Mouse (Mus musculus) activated CD4-positive, CD25-positive, alpha-beta regulatory T cell (primary cell): ENCODE measurements around the gene Rab10. TPM values are rescaled to one million over a fixed set of nuclear protein-coding genes. Genes with fewer than 3 reads are reported as not detected.

Source experiments
- polyA plus RNA-seq, 2 experiments: library from polyadenylated mRNA; unstranded; fragments of 100-300 nt; shearing (Covaris generic); gene quantifications; one replicate each; pipeline ENCODE4 v1.2.1; 2017

Rab10 gene
- polyA plus RNA-seq, result 100 to 1,000 TPM; 137 to 172 TPM

DNA sequence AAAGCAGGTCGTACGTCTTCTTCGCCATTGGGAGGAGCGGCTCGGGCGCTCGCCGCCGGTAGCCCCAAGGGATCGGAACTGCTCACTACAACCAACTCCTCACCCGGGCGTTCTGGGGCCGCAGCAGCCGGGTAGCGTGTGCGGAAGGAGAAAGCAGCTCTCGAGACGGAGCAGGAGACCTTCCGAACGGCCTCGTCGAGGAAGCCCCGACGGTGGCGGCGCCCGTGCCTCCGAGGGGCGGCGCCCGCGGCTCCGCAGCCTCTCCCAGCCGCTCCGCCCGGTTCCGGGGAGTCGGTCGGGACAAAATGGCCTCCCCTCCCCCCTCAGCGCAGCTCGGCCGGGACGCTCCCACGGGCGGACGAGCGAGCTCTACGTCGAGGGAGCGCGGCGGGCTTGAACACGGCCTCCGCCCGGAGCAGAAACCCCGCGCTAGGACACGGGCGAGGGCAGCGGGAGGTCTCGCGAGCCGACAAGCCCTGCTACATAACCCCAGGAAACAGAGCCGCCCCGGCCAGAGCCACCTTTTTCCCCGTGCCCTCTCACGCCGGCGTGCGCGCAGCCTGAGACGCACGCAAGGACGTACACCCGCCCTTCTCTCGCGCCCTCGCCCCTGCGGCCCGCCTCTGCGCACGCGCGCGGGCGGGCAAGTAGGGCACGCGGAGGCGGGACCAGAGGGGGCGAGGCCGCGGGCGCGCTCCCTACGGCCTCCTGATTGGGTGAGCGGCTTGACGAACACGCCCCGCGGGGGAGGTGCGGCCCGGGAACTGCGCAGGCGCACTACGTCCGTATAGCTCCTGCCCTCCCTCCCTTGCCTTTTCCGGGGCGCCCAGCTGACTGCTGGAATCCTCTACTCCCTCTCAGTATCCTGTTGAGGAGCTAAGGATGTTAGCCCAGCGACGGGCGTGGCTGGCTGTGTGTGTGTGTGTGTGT lies at the start of gene Rab10:
Gene Rab10 (minus strand): TSS at position 579 of the 930 bp plus-strand sequence.

Other genes starting within 250 kb of the Rab10 start
- 1 to 10 TPM; 6.6 to 7.3 TPM for gene Kif3c, start 55.2 kb upstream of the Rab10 start, polyA plus RNA-seq
- gene Asxl2, start 116.9 kb upstream of the Rab10 start, polyA plus RNA-seq, result 10 to 100 TPM; 45.0 to 82.1 TPM